Mouse (Mus musculus) adrenal gland, postnatal 4 days (tissue): ENCODE results near the gene Dyrk3. TPM values are rescaled to one million over a fixed set of nuclear protein-coding genes. Genes with fewer than 3 reads are reported as not detected.

Experiments used
- DNase-seq, 2 experiments: peaks; one replicate each; pipeline ENCODE4 v3.0.0; 2021 to 2022; ENCODE audit warnings: low spot score in 2 of 2, mixed read lengths in 2 of 2
- total RNA-seq, 2 experiments: library from RNA; stranded (reverse); gene quantifications; 2 replicates each; pipeline ENCODE4 v1.2.3; 2021

The Dyrk3 gene
- total RNA-seq, 2 experiments from 2014 or later, result 7.9 to 8.4 TPM

DNA sequence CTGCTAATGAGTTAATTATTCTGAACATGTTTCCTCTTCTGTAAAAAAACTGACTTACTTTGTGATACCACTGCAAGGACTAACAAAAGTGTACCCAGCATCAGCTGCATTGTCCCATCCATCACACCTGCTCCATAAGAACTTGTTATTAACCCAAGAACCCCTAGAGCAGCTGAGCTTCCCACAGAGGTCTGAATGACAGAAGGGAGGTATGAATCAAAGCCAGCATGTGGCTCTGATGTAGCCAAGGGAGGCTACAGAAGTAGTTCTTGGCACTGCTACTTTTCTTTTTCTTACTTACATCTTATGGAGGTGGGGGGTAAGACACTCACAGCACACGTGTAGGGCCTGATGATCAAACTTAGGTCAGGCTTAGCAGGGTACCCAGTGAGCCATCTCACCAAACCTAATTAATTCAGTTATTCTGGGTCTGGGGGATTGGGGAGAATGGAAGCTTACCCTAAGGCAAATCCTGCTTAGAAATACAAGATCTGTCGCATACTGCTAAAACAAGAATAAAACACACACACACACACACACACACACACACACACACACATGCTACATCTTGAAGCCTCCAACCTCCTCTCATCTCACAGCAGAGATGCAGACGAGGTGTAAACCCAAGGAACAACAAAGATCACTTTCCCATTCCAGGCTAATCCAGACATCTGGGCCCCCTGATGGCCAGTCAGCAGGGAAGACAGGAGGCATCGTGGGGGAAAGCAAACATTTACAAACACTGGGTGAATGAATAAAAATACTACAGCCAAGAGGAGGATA is 52.0 kb downstream of the Dyrk3 start:
- no peak for DNase-seq

DNA sequence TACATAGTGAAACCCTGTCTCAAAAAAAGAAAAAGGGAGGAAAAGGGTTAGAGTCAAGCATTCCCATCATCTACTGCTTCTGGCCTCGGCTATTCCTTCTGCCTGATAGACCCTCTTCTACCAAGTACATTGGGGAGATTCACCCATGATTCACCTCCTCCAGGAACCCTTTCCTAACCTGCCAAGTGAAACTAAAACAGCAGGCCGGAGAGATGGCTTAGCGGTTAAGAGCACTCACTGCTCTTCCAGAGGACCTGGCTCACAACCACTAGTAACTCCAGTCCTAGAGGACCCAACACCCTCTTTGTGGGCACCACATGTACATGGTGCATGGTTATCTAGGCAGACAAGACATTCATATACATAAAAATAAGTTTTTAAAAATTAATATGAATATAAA is 52.9 kb downstream of the Dyrk3 start:
- no peak for DNase-seq

GRCm38 (mm10) chr1:131084289-131084688 is 53.9 kb downstream of the Dyrk3 start:
- no peak for DNase-seq

- DNase-seq, result no peak
Measured at GRCm38 (mm10) chr1:131083609-131084008, 54.5 kb downstream of the Dyrk3 start.

DNA sequence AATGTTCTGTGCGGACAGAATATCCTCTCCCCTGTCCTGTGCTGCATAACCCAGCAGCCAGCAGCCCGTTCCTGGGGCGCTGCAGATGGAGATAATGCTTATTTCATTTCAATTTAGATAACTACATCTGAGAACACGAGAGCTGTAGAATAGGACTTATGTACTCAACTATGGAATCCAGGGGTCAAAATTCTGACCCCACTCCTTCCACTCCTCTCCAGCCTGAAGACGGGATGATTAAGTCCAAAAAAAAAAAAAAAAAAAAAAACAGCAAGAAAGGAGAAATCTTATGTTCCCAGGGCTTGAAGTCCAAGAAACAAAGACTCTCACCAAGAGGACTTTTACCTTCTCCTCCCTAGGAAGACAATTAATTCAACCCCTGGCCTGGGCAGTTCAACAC is 55.0 kb downstream of the Dyrk3 start:
- DNase-seq, result no peak

DNA sequence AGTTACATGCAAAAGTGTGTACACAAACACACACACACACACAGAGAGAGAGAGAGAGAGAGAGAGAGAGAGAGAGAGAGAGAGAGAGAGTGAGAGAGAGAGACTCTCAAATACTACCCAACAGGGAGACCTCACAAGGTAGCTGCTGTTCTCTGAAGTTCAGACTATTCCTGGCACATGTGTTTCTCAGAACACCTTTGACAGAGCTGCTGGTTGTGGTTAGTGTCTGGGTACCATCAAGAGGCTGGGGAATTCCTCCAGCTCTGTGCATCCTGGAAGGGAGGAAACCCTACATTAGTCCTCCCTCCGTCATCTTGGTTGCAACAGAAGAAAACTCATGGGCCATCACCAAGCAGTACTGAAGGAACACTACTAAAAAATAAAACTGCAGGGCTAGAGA is 57.5 kb downstream of the Dyrk3 start:
- DNase-seq, result no peak

GRCm38 (mm10) chr1:131079762-131080161 is 58.4 kb downstream of the Dyrk3 start:
- no peak for DNase-seq

DNA sequence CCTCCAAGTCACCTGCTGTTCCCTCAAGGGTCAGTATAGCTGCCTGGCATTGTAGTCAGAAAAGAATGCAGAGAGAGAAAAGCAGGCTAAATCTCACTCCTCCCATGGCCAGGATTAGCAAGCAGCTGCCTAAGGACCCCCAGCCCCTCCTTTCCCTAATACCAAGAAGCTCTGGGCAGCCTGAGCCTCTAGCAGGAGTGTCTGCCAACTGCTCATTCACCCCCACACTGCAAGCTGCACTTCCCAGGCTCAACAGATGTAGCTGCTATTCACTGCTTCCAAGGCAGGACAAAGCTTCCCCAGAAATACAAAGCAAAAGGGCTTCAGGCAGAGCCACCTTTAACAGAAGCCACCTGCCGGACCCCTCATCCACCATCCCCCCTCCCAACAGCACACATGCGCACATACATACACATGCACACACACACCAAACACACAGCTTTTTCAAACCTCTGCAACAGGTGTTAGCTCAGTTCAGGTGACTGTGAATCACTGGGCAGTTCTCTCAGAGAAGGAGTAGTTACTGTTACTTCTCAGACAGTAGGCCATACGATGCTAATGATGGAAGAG is 59.3 kb downstream of the Dyrk3 start:
- DNase-seq, result no peak

Other genes starting within 250 kb of the Dyrk3 start
- not detected for gene Il20, start 226.9 kb downstream of the Dyrk3 start, total RNA-seq
- gene Il19, start 198.2 kb downstream of the Dyrk3 start, total RNA-seq, result not detected
- not detected for gene Il10, start 118.5 kb downstream of the Dyrk3 start, total RNA-seq
- gene Mapkapk2, start 40.5 kb downstream of the Dyrk3 start, total RNA-seq, result 100 to 1,000 TPM; 152 to 160 TPM
- gene Eif2d, start 14.8 kb upstream of the Dyrk3 start, total RNA-seq, result 10 to 100 TPM; 47.4 to 49.9 TPM
- gene Rassf5, start 106.9 kb upstream of the Dyrk3 start, total RNA-seq, result 10 to 100 TPM; 11.1 to 14.1 TPM
- gene Ikbke, start 141.3 kb upstream of the Dyrk3 start, total RNA-seq, result 10 to 100 TPM; 19.5 to 20.0 TPM